In genomic region chr15:82152022-82152421, GRCm38 (mm10) we compare ENCODE assay signal across 20 mouse cellular contexts. TPM values are rescaled to one million over a fixed set of nuclear protein-coding genes. Genes with fewer than 3 reads are reported as not detected.
DNase-seq lines count a peak whose midpoint lies in the region; ATAC-seq and TF ChIP-seq lines count a peak whose summit lies in the region.
"Had no signal": no experiment of that assay in that cellular context is flagged by ENCODE, and none has a peak within 500 bp of the region (broad histone marks: within the 10 kb centered on the region; RNA-seq: fewer than 3 reads in every experiment).

No protein-coding gene starts in this region.

- no peak for TF ChIP-seq EP300 in liver, postnatal 0 days (IDR thresholded peaks at IDR 0.05; ENCODE audit: low read depth)

- no peak for DNase-seq in liver, postnatal 0 days
- peak; percentile 22 for DNase-seq in G1E (ENCODE audit: low spot score)
- no peak for DNase-seq in embryonic facial prominence, embryonic 14.5 days (ENCODE audit: low spot score)
- no peak for DNase-seq in urinary bladder, postnatal 10 days (ENCODE audit: low spot score)
- DNase-seq in lung, adult 2 months = no peak
- DNase-seq: adrenal gland, postnatal 14 days; cerebellum, adult 9-11 months; heart, adult 11 months; kidney, adult 2 months; kidney, postnatal 4 days; thymus, postnatal 14 days had no signal

- no peaks in the 10 kb centered on the region for H3K9me3 ChIP-seq in liver, postnatal 0 days (ENCODE audit: low read length)
- H3K9me3 ChIP-seq in liver, embryonic 12.5 days (replicated peaks) = no peaks in the 10 kb centered on the region
- no peaks in the 10 kb centered on the region for H3K9me3 ChIP-seq in G1E (replicated peaks)
- H3K9me3 ChIP-seq in embryonic facial prominence, embryonic 14.5 days (ENCODE audit: control insufficient read depth, low read length) = no peaks in the 10 kb centered on the region
- no peaks in the 10 kb centered on the region for H3K9me3 ChIP-seq in hindbrain, embryonic 12.5 days (replicated peaks)
- H3K9me3 ChIP-seq: forebrain, embryonic 13.5 days; midbrain, embryonic 15.5 days; neural tube, embryonic 12.5 days had no signal

- no peak for TF ChIP-seq CTCF in liver, postnatal 0 days (IDR thresholded peaks at IDR 0.05; ENCODE audit: low read depth)
- TF ChIP-seq CTCF in G1E (IDR thresholded peaks at IDR 0.05; ENCODE audit: low read depth, low read length) = no peak
- no peak for TF ChIP-seq CTCF in lung, adult 2 months (IDR thresholded peaks at IDR 0.05; ENCODE audit: insufficient read depth, low read length)

- no peaks in the 10 kb centered on the region for H3K36me3 ChIP-seq in liver, postnatal 0 days (replicated peaks; ENCODE audit: insufficient read depth, low read length)
- H3K36me3 ChIP-seq in liver, embryonic 12.5 days = peaks cover 26% of the 10 kb centered on the region
- H3K36me3 ChIP-seq in G1E (replicated peaks) = peaks cover 68% of the 10 kb centered on the region
- 0 out of 2 replicates have a peak, but pooled peaks cover 7% of the 10 kb centered on the region for H3K36me3 ChIP-seq in embryonic facial prominence, embryonic 14.5 days (ENCODE audit: control insufficient read depth, insufficient read depth, low read length)
- peaks cover 14% of the 10 kb centered on the region; the same call in 1 of the 2 replicates for H3K36me3 ChIP-seq in hindbrain, embryonic 12.5 days
- H3K36me3 ChIP-seq: midbrain, embryonic 15.5 days had no signal

- TF ChIP-seq POLR2A in lung, adult 2 months (IDR thresholded peaks at IDR 0.05; ENCODE audit: borderline replicate concordance, extremely low read depth, low read depth, low read length) = no peak

- H3K9ac ChIP-seq in liver, postnatal 0 days (replicated peaks) = no peak overlapping the region
- no peak overlapping the region for H3K9ac ChIP-seq in liver, embryonic 12.5 days
- H3K9ac ChIP-seq in embryonic facial prominence, embryonic 14.5 days (ENCODE audit: low read depth, low read length) = no peak overlapping the region
- H3K9ac ChIP-seq in hindbrain, embryonic 12.5 days = no peak overlapping the region
- H3K9ac ChIP-seq: forebrain, embryonic 13.5 days; liver, embryonic 14.5 days; midbrain, embryonic 15.5 days; neural tube, embryonic 12.5 days had no signal

- no peak overlapping the region for H3K27ac ChIP-seq in liver, postnatal 0 days (ENCODE audit: low read depth)
- H3K27ac ChIP-seq in liver, embryonic 12.5 days = no peak overlapping the region
- H3K27ac ChIP-seq in embryonic facial prominence, embryonic 14.5 days (replicated peaks; ENCODE audit: low read depth, low read length) = 0 out of 2 replicates have a peak overlapping the region, but pooled peaks have one; percentile 44
- no peak overlapping the region for H3K27ac ChIP-seq in hindbrain, embryonic 12.5 days
- H3K27ac ChIP-seq: forebrain, embryonic 13.5 days; liver, embryonic 14.5 days; midbrain, embryonic 15.5 days; neural tube, embryonic 12.5 days had no signal

- no peak for ATAC-seq in liver, postnatal 0 days
- no peak for ATAC-seq in liver, embryonic 12.5 days
- no peak for ATAC-seq in G1E (ENCODE audit: extremely low read depth, insufficient number of reproducible peaks, low FRiP score, poor library complexity, severe bottlenecking)
- no peak for ATAC-seq in embryonic facial prominence, embryonic 14.5 days (ENCODE audit: low read depth)
- peak; percentile 90 for ATAC-seq in monocyte, adult 5-6 weeks (replicated peaks; ENCODE audit: insufficient number of reproducible peaks, low FRiP score, low TSS enrichment, poor library complexity, severe bottlenecking)
- ATAC-seq in hindbrain, embryonic 12.5 days (ENCODE audit: low FRiP score) = no peak
- ATAC-seq: forebrain, embryonic 13.5 days; hindbrain, embryonic 16.5 days; midbrain, embryonic 15.5 days; Patski had no signal

- 54% methylated on average over 12 of the region's 12 CpGs for WGBS in liver, postnatal 0 days (ENCODE audit: insufficient replicate concordance)
- 73% methylated on average over 12 of the region's 12 CpGs for WGBS in liver, embryonic 12.5 days (ENCODE audit: insufficient replicate concordance)
- WGBS in embryonic facial prominence, embryonic 14.5 days = 82% methylated on average over 12 of the region's 12 CpGs
- WGBS in hindbrain, embryonic 12.5 days = 88% methylated on average over 12 of the region's 12 CpGs
- 67% methylated on average over 12 of the region's 12 CpGs for WGBS in lung, adult 2 months

- H3K4me2 ChIP-seq in liver, postnatal 0 days (ENCODE audit: low read depth, low read length) = peak overlapping the region; percentile 9; the same call in 1 of the 2 replicates
- no peak overlapping the region for H3K4me2 ChIP-seq in liver, embryonic 12.5 days
- no peak overlapping the region for H3K4me2 ChIP-seq in embryonic facial prominence, embryonic 14.5 days (ENCODE audit: low read depth, low read length)
- no peak overlapping the region for H3K4me2 ChIP-seq in hindbrain, embryonic 12.5 days (replicated peaks)
- H3K4me2 ChIP-seq: forebrain, embryonic 13.5 days; midbrain, embryonic 15.5 days; neural tube, embryonic 12.5 days had no signal

- H3K4me3 ChIP-seq in liver, postnatal 0 days (ENCODE audit: low read depth, low read length) = no peak overlapping the region
- H3K4me3 ChIP-seq in liver, embryonic 12.5 days = no peak overlapping the region
- peak overlapping the region; percentile 17; the same call in 1 of the 2 replicates for H3K4me3 ChIP-seq in G1E (ENCODE audit: low read depth, low read length)
- no peak overlapping the region for H3K4me3 ChIP-seq in embryonic facial prominence, embryonic 14.5 days (ENCODE audit: low read depth, low read length)
- no peak overlapping the region for H3K4me3 ChIP-seq in hindbrain, embryonic 12.5 days
- H3K4me3 ChIP-seq in lung, adult 2 months (replicated peaks; ENCODE audit: extremely low read depth, low read depth, low read length) = no peak overlapping the region
- H3K4me3 ChIP-seq: forebrain, embryonic 13.5 days; midbrain, embryonic 15.5 days; neural tube, embryonic 12.5 days had no signal

- peaks cover 43% of the 10 kb centered on the region for H3K4me1 ChIP-seq in liver, postnatal 0 days (ENCODE audit: insufficient read depth)
- peaks cover 85% of the 10 kb centered on the region for H3K4me1 ChIP-seq in liver, embryonic 12.5 days
- H3K4me1 ChIP-seq in G1E (ENCODE audit: insufficient read depth, low read depth, low read length) = peaks cover 80% of the 10 kb centered on the region
- H3K4me1 ChIP-seq in embryonic facial prominence, embryonic 14.5 days (ENCODE audit: control insufficient read depth, insufficient read depth, low read length) = peaks cover 19% of the 10 kb centered on the region; the same call in 1 of the 2 replicates
- H3K4me1 ChIP-seq in hindbrain, embryonic 12.5 days = peaks cover 27% of the 10 kb centered on the region
- H3K4me1 ChIP-seq in lung, adult 2 months (ENCODE audit: control insufficient read depth, insufficient read depth, low read length) = peaks cover 9% of the 10 kb centered on the region; the same call in 1 of the 2 replicates

- no peaks in the 10 kb centered on the region for H3K27me3 ChIP-seq in liver, postnatal 0 days (ENCODE audit: insufficient read depth, low read length)
- no peaks in the 10 kb centered on the region for H3K27me3 ChIP-seq in liver, embryonic 12.5 days (replicated peaks)
- no peaks in the 10 kb centered on the region for H3K27me3 ChIP-seq in G1E (ENCODE audit: insufficient read depth, low read length)
- H3K27me3 ChIP-seq in embryonic facial prominence, embryonic 14.5 days (replicated peaks; ENCODE audit: control insufficient read depth, insufficient read depth, low read length) = no peaks in the 10 kb centered on the region
- H3K27me3 ChIP-seq in hindbrain, embryonic 12.5 days = no peaks in the 10 kb centered on the region
- H3K27me3 ChIP-seq: forebrain, embryonic 13.5 days; midbrain, embryonic 15.5 days; neural tube, embryonic 12.5 days; Patski had no signal

RNA-seq across cellular contexts. Expression of gene Srebf2, which starts 5.0 kb away (rescaled TPM):
- 30.3 and 33.6 TPM in 2 replicates for polyA plus RNA-seq in liver, postnatal 0 days (2015; fragmentation: Nextera tagmentation; extraction: Ambion mirVana)
- polyA plus RNA-seq in liver, embryonic 12.5 days (2016; fragmentation: Nextera tagmentation; extraction: Ambion mirVana) = 96.9 and 99.4 TPM in 2 replicates
- total RNA-seq in G1E (2014; fragmentation: Nextera tagmentation) = 97.6 and 164 TPM in 2 replicates
- total RNA-seq in G1E (2017) = 42.5 and 48.5 TPM in 2 replicates
- 440 and 648 TPM in 2 replicates for polyA plus RNA-seq in G1E (2012)
- polyA plus RNA-seq in embryonic facial prominence, embryonic 14.5 days (2014; fragmentation: Nextera tagmentation; extraction: Ambion mirVana) = 99.2 and 123 TPM in 2 replicates
- total RNA-seq in monocyte, adult 5-6 weeks (2017) = 43.2 to 64.7 TPM (median 49.7 TPM) in 3 replicates
- polyA plus RNA-seq in hindbrain, embryonic 12.5 days (2016; fragmentation: Nextera tagmentation; extraction: Ambion mirVana) = 230 and 244 TPM in 2 replicates
- polyA plus RNA-seq in lung, adult 2 months (2012; rRNA removed) = 261 and 292 TPM in 2 replicates

RNA-seq across cellular contexts. Expression of gene Ccdc134, which starts 24.3 kb away (rescaled TPM):
- 3.6 and 4.0 TPM in 2 replicates for polyA plus RNA-seq in liver, postnatal 0 days (2015; fragmentation: Nextera tagmentation; extraction: Ambion mirVana)
- polyA plus RNA-seq in liver, embryonic 12.5 days (2016; fragmentation: Nextera tagmentation; extraction: Ambion mirVana) = 12.2 TPM in 2 replicates
- total RNA-seq in G1E (2014; fragmentation: Nextera tagmentation) = 9.0 and 16.7 TPM in 2 replicates
- total RNA-seq in G1E (2017) = 29.7 and 31.7 TPM in 2 replicates
- polyA plus RNA-seq in G1E (2012) = 5.5 and 13.9 TPM in 2 replicates
- 29.6 and 30.2 TPM in 2 replicates for polyA plus RNA-seq in embryonic facial prominence, embryonic 14.5 days (2014; fragmentation: Nextera tagmentation; extraction: Ambion mirVana)
- 28.6 to 54.3 TPM (median 43.2 TPM) in 3 replicates for total RNA-seq in monocyte, adult 5-6 weeks (2017)
- 17.0 and 17.1 TPM in 2 replicates for polyA plus RNA-seq in hindbrain, embryonic 12.5 days (2016; fragmentation: Nextera tagmentation; extraction: Ambion mirVana)
- polyA plus RNA-seq in lung, adult 2 months (2012; rRNA removed) = 7.9 and 10.9 TPM in 2 replicates
